Mouse (Mus musculus): ENCODE data around the gene Slit3. TPM values are rescaled to one million over a fixed set of nuclear protein-coding genes. Genes with fewer than 3 reads are reported as not detected.

The Slit3 gene
- polyA plus RNA-seq, 1 experiment = 6.4 TPM

DNA sequence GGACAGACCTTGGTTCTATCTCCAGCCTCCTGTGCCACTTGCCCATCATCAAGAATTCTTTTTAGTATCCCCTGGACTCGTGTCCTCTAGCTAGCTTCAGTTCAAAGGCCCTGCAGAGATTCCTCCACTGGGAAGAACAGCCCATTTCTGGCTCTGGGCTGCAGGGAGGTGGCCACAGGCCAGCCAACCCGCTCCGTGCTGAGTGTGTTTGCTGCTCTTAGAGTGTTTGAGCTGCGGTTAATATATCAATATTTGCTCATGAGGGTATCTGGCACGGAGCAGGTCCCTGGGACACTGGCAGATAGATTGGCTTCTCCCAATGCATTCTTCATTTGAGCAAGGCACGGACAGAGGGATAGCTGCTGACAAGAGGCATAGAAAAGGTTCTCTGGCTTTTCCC is 159.8 kb downstream of the Slit3 start:
- DNase-seq = no peak
- 83% methylated on average over 6 of the region's 6 CpGs for WGBS

DNA sequence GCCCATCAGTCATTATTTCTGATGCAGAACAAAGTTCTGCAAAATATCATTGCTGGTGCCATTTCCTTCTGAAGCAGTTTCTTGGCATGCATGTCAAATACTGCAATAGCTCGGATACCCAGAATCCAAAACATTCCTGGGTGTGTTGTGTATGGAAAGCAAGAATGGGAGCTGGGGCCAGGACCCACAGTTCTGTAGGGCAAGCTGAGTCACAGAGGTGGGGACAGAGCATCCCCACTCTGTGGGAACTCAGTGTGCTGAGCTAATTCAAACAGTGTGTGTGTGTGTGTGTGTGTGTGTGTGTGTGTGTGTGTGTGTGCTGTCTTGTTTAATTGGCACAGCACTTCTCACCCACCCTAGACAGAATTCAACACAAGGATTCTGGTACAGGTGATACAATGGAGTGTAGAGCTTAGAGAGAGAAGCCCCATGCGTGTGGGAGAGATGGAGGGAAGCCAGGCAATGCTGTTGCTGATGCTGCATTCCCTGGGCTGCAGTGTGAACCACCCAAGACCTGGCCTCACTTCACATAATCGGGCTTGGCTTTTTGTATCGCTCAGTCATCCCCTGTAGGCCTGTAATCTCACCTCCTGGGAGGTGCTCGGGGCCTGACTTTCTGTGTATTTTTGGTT is 161.1 kb downstream of the Slit3 start:
- no peaks in the 10 kb centered on the region for H3K27me3 ChIP-seq (ENCODE audit: control insufficient read depth, insufficient read depth, low read length)
- H3K4me1 ChIP-seq (replicated peaks; ENCODE audit: control insufficient read depth, insufficient read depth, low read length) = peaks cover 5% of the 10 kb centered on the region
- H3K4me3 ChIP-seq (ENCODE audit: control insufficient read depth, insufficient read depth, low read length) = no peak overlapping the region
- H3K36me3 ChIP-seq (ENCODE audit: control insufficient read depth, insufficient read depth, low read length) = no peaks in the 10 kb centered on the region
- no peak for TF ChIP-seq POLR2A (IDR thresholded peaks at IDR 0.05; ENCODE audit: control insufficient read depth, extremely low read depth, insufficient read depth, low read length, poor library complexity)
- no peak overlapping the region for H3K27ac ChIP-seq (ENCODE audit: control insufficient read depth, insufficient read depth, low read length)
- WGBS = 88% methylated on average over 5 of the region's 5 CpGs
- no peak for DNase-seq

More for the DNA sequence above, 159.8 kb downstream of the Slit3 start:
- Histone ChIP-seq H3K36me3 (ENCODE audit: control insufficient read depth, insufficient read depth, low read length) (no peaks in the 10 kb centered on the region), H3K27ac (ENCODE audit: control insufficient read depth, insufficient read depth, low read length) (no peak overlapping the region), H3K4me3 (ENCODE audit: control insufficient read depth, insufficient read depth, low read length) (no peak overlapping the region), H3K27me3 (ENCODE audit: control insufficient read depth, insufficient read depth, low read length) (no peaks in the 10 kb centered on the region), H3K4me1 (replicated peaks; ENCODE audit: control insufficient read depth, insufficient read depth, low read length) (peaks cover 5% of the 10 kb centered on the region)
- no peak for TF ChIP-seq CTCF (IDR thresholded peaks at IDR 0.05; ENCODE audit: borderline replicate concordance, control insufficient read depth, extremely low read depth, insufficient read depth, low read length, poor library complexity)
- TF ChIP-seq POLR2A (IDR thresholded peaks at IDR 0.05; ENCODE audit: control insufficient read depth, extremely low read depth, insufficient read depth, low read length, poor library complexity) = no peak

DNA sequence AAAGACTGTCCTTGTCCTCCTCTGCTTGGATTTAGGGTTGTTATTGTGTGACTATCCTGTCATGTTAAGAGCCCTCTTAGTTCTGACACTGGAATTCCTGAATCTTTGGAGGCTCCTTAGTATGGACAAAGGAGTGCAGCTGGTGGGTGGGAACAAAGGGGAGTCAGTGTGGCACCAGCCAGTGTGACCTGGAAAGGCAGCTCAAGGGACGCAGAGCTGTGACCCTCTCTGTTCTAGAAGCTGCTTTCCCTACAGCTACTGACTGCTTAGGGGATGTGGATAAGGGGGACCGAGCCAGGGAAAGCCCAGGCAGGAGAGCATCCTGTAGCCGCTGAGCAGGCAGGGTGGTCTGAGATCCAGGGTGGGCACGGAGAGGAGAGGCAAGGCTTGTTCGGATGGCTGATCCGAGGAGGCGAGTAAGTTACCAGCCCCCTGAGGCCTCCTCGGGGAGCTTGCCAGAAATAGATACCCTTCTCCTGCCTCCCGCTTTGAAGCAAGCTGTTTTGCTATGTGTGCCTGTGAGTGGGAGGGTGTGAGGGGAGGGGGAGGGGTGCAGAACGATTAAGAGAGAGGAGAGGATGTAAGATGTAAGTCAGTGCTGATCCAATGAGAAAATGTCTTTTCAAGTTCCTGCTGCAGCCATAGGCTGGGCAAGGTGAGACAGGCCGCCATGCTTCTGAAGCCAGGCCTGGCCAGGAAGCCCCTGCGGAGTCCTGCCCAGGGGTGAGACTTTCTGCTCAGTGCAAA is 162.0 kb downstream of the Slit3 start:
- peaks cover 5% of the 10 kb centered on the region for H3K4me1 ChIP-seq (replicated peaks; ENCODE audit: control insufficient read depth, insufficient read depth, low read length)
- no peaks in the 10 kb centered on the region for H3K36me3 ChIP-seq (ENCODE audit: control insufficient read depth, insufficient read depth, low read length)
- H3K4me3 ChIP-seq (ENCODE audit: control insufficient read depth, insufficient read depth, low read length) = no peak overlapping the region
- H3K27ac ChIP-seq (ENCODE audit: control insufficient read depth, insufficient read depth, low read length) = no peak overlapping the region
- no peak for DNase-seq
- no peak for TF ChIP-seq CTCF (IDR thresholded peaks at IDR 0.05; ENCODE audit: borderline replicate concordance, control insufficient read depth, extremely low read depth, insufficient read depth, low read length, poor library complexity)
- no peak for TF ChIP-seq POLR2A (IDR thresholded peaks at IDR 0.05; ENCODE audit: control insufficient read depth, extremely low read depth, insufficient read depth, low read length, poor library complexity)
- 72% methylated on average over 12 of the region's 12 CpGs for WGBS
- no peaks in the 10 kb centered on the region for H3K27me3 ChIP-seq (ENCODE audit: control insufficient read depth, insufficient read depth, low read length)

- no peak for DNase-seq
- no peak overlapping the region for H3K27ac ChIP-seq (ENCODE audit: control insufficient read depth, insufficient read depth, low read length)
- WGBS = 85% methylated on average over 3 of the region's 3 CpGs
- H3K4me1 ChIP-seq (replicated peaks; ENCODE audit: control insufficient read depth, insufficient read depth, low read length) = peaks cover 8% of the 10 kb centered on the region
- no peak for TF ChIP-seq POLR2A (IDR thresholded peaks at IDR 0.05; ENCODE audit: control insufficient read depth, extremely low read depth, insufficient read depth, low read length, poor library complexity)
- TF ChIP-seq CTCF (IDR thresholded peaks at IDR 0.05; ENCODE audit: borderline replicate concordance, control insufficient read depth, extremely low read depth, insufficient read depth, low read length, poor library complexity) = no peak
- no peaks in the 10 kb centered on the region for H3K36me3 ChIP-seq (ENCODE audit: control insufficient read depth, insufficient read depth, low read length)
- no peak overlapping the region for H3K4me3 ChIP-seq (ENCODE audit: control insufficient read depth, insufficient read depth, low read length)
- H3K27me3 ChIP-seq (ENCODE audit: control insufficient read depth, insufficient read depth, low read length) = no peaks in the 10 kb centered on the region
These were observed 162.7 kb downstream of the Slit3 start for GRCm38 (mm10) chr11:35283767-35284166.

- no peak for DNase-seq
- TF ChIP-seq POLR2A (IDR thresholded peaks at IDR 0.05; ENCODE audit: control insufficient read depth, extremely low read depth, insufficient read depth, low read length, poor library complexity) = no peak
- no peak for TF ChIP-seq CTCF (IDR thresholded peaks at IDR 0.05; ENCODE audit: borderline replicate concordance, control insufficient read depth, extremely low read depth, insufficient read depth, low read length, poor library complexity)
- Histone ChIP-seq H3K4me1 (replicated peaks; ENCODE audit: control insufficient read depth, insufficient read depth, low read length) (peaks cover 11% of the 10 kb centered on the region), H3K27ac (ENCODE audit: control insufficient read depth, insufficient read depth, low read length) (no peak overlapping the region), H3K27me3 (ENCODE audit: control insufficient read depth, insufficient read depth, low read length) (no peaks in the 10 kb centered on the region), H3K36me3 (ENCODE audit: control insufficient read depth, insufficient read depth, low read length) (no peaks in the 10 kb centered on the region), H3K4me3 (ENCODE audit: control insufficient read depth, insufficient read depth, low read length) (no peak overlapping the region)
- WGBS = 88% methylated on average over 13 of the region's 13 CpGs
These were observed 165.8 kb downstream of the Slit3 start for GRCm38 (mm10) chr11:35286578-35287390.

DNA sequence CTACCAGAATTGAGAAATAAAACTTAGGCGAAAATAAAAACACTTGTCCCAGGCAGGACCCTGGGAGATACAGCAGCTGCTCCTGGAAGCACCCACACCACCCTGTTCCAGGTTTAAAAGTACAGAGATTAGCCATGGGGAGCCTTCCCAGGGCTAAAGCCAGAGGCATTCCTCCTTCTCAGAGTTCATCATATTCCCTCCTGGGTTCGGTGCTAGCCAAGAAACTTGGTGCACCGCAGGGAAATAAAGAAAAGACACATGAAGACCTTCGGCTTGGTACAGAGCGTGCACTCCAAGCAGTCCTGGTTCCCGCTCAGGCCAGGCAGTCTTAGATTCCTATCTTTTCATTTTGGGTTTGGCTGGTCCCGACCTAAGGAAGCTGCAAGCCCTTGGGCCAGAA is 167.0 kb downstream of the Slit3 start:
- Histone ChIP-seq H3K4me1 (replicated peaks; ENCODE audit: control insufficient read depth, insufficient read depth, low read length) (peaks cover 7% of the 10 kb centered on the region), H3K27me3 (ENCODE audit: control insufficient read depth, insufficient read depth, low read length) (no peaks in the 10 kb centered on the region), H3K36me3 (ENCODE audit: control insufficient read depth, insufficient read depth, low read length) (no peaks in the 10 kb centered on the region), H3K4me3 (ENCODE audit: control insufficient read depth, insufficient read depth, low read length) (no peak overlapping the region), H3K27ac (ENCODE audit: control insufficient read depth, insufficient read depth, low read length) (no peak overlapping the region)
- WGBS = 93% methylated on average over 7 of the region's 7 CpGs
- TF ChIP-seq POLR2A (IDR thresholded peaks at IDR 0.05; ENCODE audit: control insufficient read depth, extremely low read depth, insufficient read depth, low read length, poor library complexity) (no peak), CTCF (IDR thresholded peaks at IDR 0.05; ENCODE audit: borderline replicate concordance, control insufficient read depth, extremely low read depth, insufficient read depth, low read length, poor library complexity) (no peak)
- DNase-seq = no peak

All from thymus, adult 2 months (tissue).